Mouse (Mus musculus) kidney, postnatal 0 days (tissue): ENCODE measurements around the gene Pla1a. TPM values are rescaled to one million over a fixed set of nuclear protein-coding genes. Genes with fewer than 3 reads are reported as not detected.
A peak's percentile ranks its signal among the peaks of the same experiment; 100 is the strongest.

Experiments
- ATAC-seq: fragments of 200-750 bp; cut with Nextera tagmentation; replicated peaks from 2 replicates; pipeline ENCODE4 v1.8.0; 2017; ENCODE audit warnings: low read depth, moderate number of reproducible peaks, moderate TSS enrichment, moderate library complexity; ENCODE audit not compliant: low FRiP score
- DNase-seq: peaks from one replicate; pipeline ENCODE4 v3.0.0-alpha.2; 2016; ENCODE audit warnings: low spot score
- H3K27ac ChIP-seq: fragments of 300-500 bp; sonication (generic); 2 replicates; pipeline ENCODE4 v1.5.1; 2014; ENCODE audit warnings: mild to moderate bottlenecking
- H3K27me3 ChIP-seq: fragments of 300-500 bp; sonication (generic); 2 replicates; pipeline ENCODE4 v1.6.1; 2014; ENCODE audit warnings: low read length, mixed read lengths; ENCODE audit not compliant: insufficient read depth
- H3K36me3 ChIP-seq: fragments of 300-500 bp; sonication (generic); 2 replicates; pipeline ENCODE4 v1.6.1; 2014; ENCODE audit warnings: low read length, mixed read lengths; ENCODE audit not compliant: insufficient read depth
- H3K4me1 ChIP-seq: fragments of 300-500 bp; sonication (generic); replicated peaks from 2 replicates; pipeline ENCODE4 v1.6.1; 2014; ENCODE audit warnings: antibody characterized with exemption, low read length, mixed read lengths; ENCODE audit not compliant: insufficient read depth
- H3K4me2 ChIP-seq: fragments of 300-500 bp; sonication (generic); 2 replicates; pipeline ENCODE4 v1.6.1; 2014; ENCODE audit warnings: mild to moderate bottlenecking, low read length, moderate library complexity, mixed read lengths
- H3K4me3 ChIP-seq: fragments of 300-500 bp; sonication (generic); replicated peaks from 2 replicates; pipeline ENCODE4 v1.5.1; 2014; ENCODE audit warnings: low read depth, low read length
- H3K9ac ChIP-seq: fragments of 300-500 bp; sonication (generic); 2 replicates; pipeline ENCODE4 v1.6.1; 2014; ENCODE audit warnings: low read depth, low read length
- H3K9me3 ChIP-seq: fragments of 300-500 bp; sonication (generic); replicated peaks from 2 replicates; pipeline ENCODE4 v1.6.1; 2016; ENCODE audit warnings: low read length, inconsistent platforms, mixed read lengths
- CTCF ChIP-seq: IDR thresholded peaks from 2 replicates; pipeline ENCODE4 v1.5.1; 2016; ENCODE audit warnings: antibody characterized with exemption, low read depth, mild to moderate bottlenecking, moderate library complexity
- WGBS: fragments of 180-500 bp; shearing (Covaris S2); extraction: QIAGEN DNeasy Blood & Tissue Kit; methylation state at CpG from one replicate; pipeline ENCODE4 v1.1.7; 2014; 5-methylcytosine and 5-hydroxymethylcytosine counted together
- polyA plus RNA-seq: library from polyadenylated mRNA; unstranded; fragments of >200 nt; fragmentation: Nextera tagmentation; extraction: Ambion mirVana; gene quantifications from 2 replicates; pipeline ENCODE4 v1.2.1, GENCODE M21; 2015

Pla1a gene
- polyA plus RNA-seq, 1 experiment from 2014 or later = 36.5 TPM

- Histone ChIP-seq H3K4me1 (no peaks in the 10 kb centered on the region), H3K36me3 (no peaks in the 10 kb centered on the region), H3K27ac (no peak overlapping the region), H3K27me3 (no peaks in the 10 kb centered on the region), H3K4me3 (no peak overlapping the region), H3K4me2 (no peak overlapping the region), H3K9ac (no peak overlapping the region), H3K9me3 (no peaks in the 10 kb centered on the region)
- ATAC-seq (no peak), DNase-seq (no peak)
- 25% methylated on average over 3 of the region's 3 CpGs for WGBS
- peak; percentile 44 for TF ChIP-seq CTCF
These were observed 35.7 kb upstream of the Pla1a start for GRCm38 (mm10) chr16:38468706-38469018.

GRCm38 (mm10) chr16:38467917-38468705 lies 35.2 kb upstream of the Pla1a start:
- Histone ChIP-seq H3K4me3 (no peak overlapping the region), H3K9me3 (no peaks in the 10 kb centered on the region), H3K9ac (no peak overlapping the region), H3K27ac (0 out of 2 replicates have a peak overlapping the region, but pooled peaks have one; percentile 52), H3K4me1 (no peaks in the 10 kb centered on the region), H3K27me3 (no peaks in the 10 kb centered on the region), H3K4me2 (no peak overlapping the region), H3K36me3 (no peaks in the 10 kb centered on the region)
- no peak for TF ChIP-seq CTCF
- DNase-seq = no peak
- 74% methylated on average over 8 of the region's 8 CpGs for WGBS
- no peak for ATAC-seq

- Histone ChIP-seq H3K9me3 (no peaks in the 10 kb centered on the region), H3K4me3 (no peak overlapping the region), H3K27ac (no peak overlapping the region), H3K4me2 (no peak overlapping the region), H3K27me3 (no peaks in the 10 kb centered on the region), H3K36me3 (no peaks in the 10 kb centered on the region), H3K9ac (no peak overlapping the region), H3K4me1 (no peaks in the 10 kb centered on the region)
- no peak for ATAC-seq
- WGBS = 85% methylated on average over 13 of the region's 13 CpGs
- TF ChIP-seq CTCF = no peak
- no peak for DNase-seq
These were observed 34.4 kb upstream of the Pla1a start for GRCm38 (mm10) chr16:38467091-38467916.

- Histone ChIP-seq H3K4me1 (no peaks in the 10 kb centered on the region), H3K27ac (no peak overlapping the region), H3K9ac (no peak overlapping the region), H3K36me3 (no peaks in the 10 kb centered on the region), H3K9me3 (no peaks in the 10 kb centered on the region), H3K4me3 (no peak overlapping the region), H3K4me2 (no peak overlapping the region), H3K27me3 (no peaks in the 10 kb centered on the region)
- TF ChIP-seq CTCF = no peak
- no peak for DNase-seq
- WGBS = 80% methylated on average over 4 of the region's 4 CpGs
- ATAC-seq = no peak
These were observed 33.1 kb upstream of the Pla1a start for GRCm38 (mm10) chr16:38466089-38466488.

- H3K4me3 ChIP-seq = no peak overlapping the region
- no peak for TF ChIP-seq CTCF
These were observed 30.4 kb upstream of the Pla1a start for GRCm38 (mm10) chr16:38463305-38463704.

GRCm38 (mm10) chr16:38462161-38462560 lies 29.2 kb upstream of the Pla1a start:
- Histone ChIP-seq H3K4me3 (no peak overlapping the region), H3K4me1 (no peaks in the 10 kb centered on the region), H3K27me3 (no peaks in the 10 kb centered on the region), H3K9ac (no peak overlapping the region), H3K4me2 (no peak overlapping the region), H3K9me3 (no peaks in the 10 kb centered on the region), H3K36me3 (no peaks in the 10 kb centered on the region), H3K27ac (no peak overlapping the region)
- 66% methylated on average over 7 of the region's 7 CpGs for WGBS
- no peak for TF ChIP-seq CTCF
- DNase-seq (no peak), ATAC-seq (no peak)

More at GRCm38 (mm10) chr16:38463305-38463704, 30.4 kb upstream of the Pla1a start:
- no peak for ATAC-seq
- no peak overlapping the region for H3K4me2 ChIP-seq
- no peaks in the 10 kb centered on the region for H3K4me1 ChIP-seq
- no peaks in the 10 kb centered on the region for H3K9me3 ChIP-seq
- no peak overlapping the region for H3K9ac ChIP-seq
- WGBS = 89% methylated on average over 5 of the region's 5 CpGs
- H3K27me3 ChIP-seq = no peaks in the 10 kb centered on the region
- no peak overlapping the region for H3K27ac ChIP-seq
- H3K36me3 ChIP-seq = no peaks in the 10 kb centered on the region
- DNase-seq = no peak
